Mouse (Mus musculus) limb, embryonic 10.5 days (tissue): ENCODE data around the gene Ubxn11. TPM values are rescaled to one million over a fixed set of nuclear protein-coding genes. Genes with fewer than 3 reads are reported as not detected.
A peak's percentile ranks its signal among the peaks of the same experiment; 100 is the strongest.

Experiments
- DNase-seq: peaks from one replicate; pipeline ENCODE4 v3.0.0-alpha.2; 2017; ENCODE audit warnings: low spot score
- H3K27ac ChIP-seq: fragments of 300-500 bp; sonication (generic); 2 replicates; pipeline ENCODE4 v1.5.1; 2016; ENCODE audit warnings: mild to moderate bottlenecking
- H3K27me3 ChIP-seq: fragments of 300-500 bp; sonication (generic); 2 replicates; pipeline ENCODE4 v1.6.1; 2016; ENCODE audit warnings: low read depth, mild to moderate bottlenecking; ENCODE audit not compliant: poor library complexity, severe bottlenecking
- H3K36me3 ChIP-seq: fragments of 300-500 bp; sonication (generic); 2 replicates; pipeline ENCODE4 v1.6.1; 2016; ENCODE audit warnings: mild to moderate bottlenecking, moderate library complexity
- H3K4me1 ChIP-seq: fragments of 300-500 bp; sonication (generic); 2 replicates; pipeline ENCODE4 v1.6.1; 2016
- H3K4me3 ChIP-seq: fragments of 300-500 bp; sonication (generic); 2 replicates; pipeline ENCODE4 v1.5.1; 2016; ENCODE audit warnings: mild to moderate bottlenecking, moderate library complexity
- H3K9me3 ChIP-seq: fragments of 300-500 bp; sonication (generic); replicated peaks from 2 replicates; pipeline ENCODE4 v1.6.1; 2016; ENCODE audit warnings: mild to moderate bottlenecking
- WGBS: fragments of 180-500 bp; shearing (Covaris S2); methylation state at CpG from one replicate; pipeline ENCODE4 v1.1.7; 2016; 5-methylcytosine and 5-hydroxymethylcytosine counted together
- polyA plus RNA-seq: library from polyadenylated mRNA; unstranded; fragments of >200 nt; fragmentation: Nextera tagmentation; extraction: Ambion mirVana; gene quantifications from 2 replicates; pipeline ENCODE4 v1.2.1, GENCODE M21; 2016

Ubxn11 gene
- 5.1 and 6.5 TPM in 2 replicates for polyA plus RNA-seq

GRCm38 (mm10) chr4:134101979-134102741, at the start of gene Ubxn11:
Gene Ubxn11 (plus strand): TSS chr4:134102570.
- H3K27ac ChIP-seq, result peak within 1 kb of the TSS; percentile 81
- no peaks in the 10 kb centered on the region for H3K9me3 ChIP-seq
- peak within 1 kb of the TSS; percentile 84 for H3K4me3 ChIP-seq
- no peaks in the 10 kb centered on the region for H3K27me3 ChIP-seq
- no peaks in the 10 kb centered on the region for H3K36me3 ChIP-seq
- H3K4me1 ChIP-seq, result peaks cover 27% of the 10 kb centered on the region
- DNase-seq, result peak; percentile 88
- 17% methylated on average over 34 of the region's 34 CpGs for WGBS

GRCm38 (mm10) chr4:134053538-134053937, 48.8 kb upstream of the Ubxn11 start, which contains the start of gene Zfp683:
Gene Zfp683 (plus strand): TSS chr4:134053838.
- no peak for DNase-seq
- Histone ChIP-seq H3K9me3 (no peaks in the 10 kb centered on the region), H3K4me3 (no peak within 1 kb of the TSS), H3K36me3 (no peaks in the 10 kb centered on the region), H3K4me1 (peaks cover 20% of the 10 kb centered on the region), H3K27me3 (peaks cover 3% of the 10 kb centered on the region), H3K27ac (no peak within 1 kb of the TSS)
- WGBS, result 95% methylated on average over 3 of the region's 3 CpGs

- H3K27me3 ChIP-seq, result peaks cover 45% of the 10 kb centered on the region
- H3K36me3 ChIP-seq, result no peaks in the 10 kb centered on the region
- peak overlapping the region; percentile 21 for H3K4me3 ChIP-seq
- 27% methylated on average over 14 of the region's 14 CpGs for WGBS
- peaks cover 29% of the 10 kb centered on the region for H3K4me1 ChIP-seq
- H3K9me3 ChIP-seq, result no peaks in the 10 kb centered on the region
- DNase-seq, result no peak
- no peak overlapping the region for H3K27ac ChIP-seq
These were observed 44.1 kb upstream of the Ubxn11 start for GRCm38 (mm10) chr4:134058166-134058715.

GRCm38 (mm10) chr4:134058908-134059307, 43.5 kb upstream of the Ubxn11 start:
- H3K27me3 ChIP-seq, result peaks cover 46% of the 10 kb centered on the region
- H3K27ac ChIP-seq, result no peak overlapping the region
- 83% methylated on average over 6 of the region's 6 CpGs for WGBS
- no peaks in the 10 kb centered on the region for H3K36me3 ChIP-seq
- H3K9me3 ChIP-seq, result no peaks in the 10 kb centered on the region
- peaks cover 29% of the 10 kb centered on the region for H3K4me1 ChIP-seq
- H3K4me3 ChIP-seq, result no peak overlapping the region
- no peak for DNase-seq

GRCm38 (mm10) chr4:134060135-134060865, 42.1 kb upstream of the Ubxn11 start, which contains the start of gene Crybg2:
Gene Crybg2 (plus strand): TSS chr4:134060815.
- peaks cover 31% of the 10 kb centered on the region for H3K4me1 ChIP-seq
- no peak for DNase-seq
- no peak within 1 kb of the TSS for H3K27ac ChIP-seq
- WGBS, result 38% methylated on average over 28 of the region's 28 CpGs
- no peak within 1 kb of the TSS; the same call in 1 of the 2 replicates for H3K4me3 ChIP-seq
- H3K36me3 ChIP-seq, result no peaks in the 10 kb centered on the region
- H3K9me3 ChIP-seq, result no peaks in the 10 kb centered on the region
- H3K27me3 ChIP-seq, result peaks cover 60% of the 10 kb centered on the region

GRCm38 (mm10) chr4:134061166-134061830, 41.1 kb upstream of the Ubxn11 start:
- Histone ChIP-seq H3K4me1 (peaks cover 36% of the 10 kb centered on the region), H3K27ac (no peak overlapping the region), H3K36me3 (no peaks in the 10 kb centered on the region), H3K27me3 (peaks cover 70% of the 10 kb centered on the region), H3K4me3 (no peak overlapping the region), H3K9me3 (no peaks in the 10 kb centered on the region)
- WGBS, result 57% methylated on average over 18 of the region's 18 CpGs
- no peak for DNase-seq

GRCm38 (mm10) chr4:134061944-134062446, 40.4 kb upstream of the Ubxn11 start:
- WGBS, result 39% methylated on average over 8 of the region's 8 CpGs
- no peak for DNase-seq
- no peaks in the 10 kb centered on the region for H3K36me3 ChIP-seq
- no peaks in the 10 kb centered on the region for H3K9me3 ChIP-seq
- H3K4me1 ChIP-seq, result peaks cover 36% of the 10 kb centered on the region
- H3K27me3 ChIP-seq, result peaks cover 77% of the 10 kb centered on the region
- H3K27ac ChIP-seq, result no peak overlapping the region
- H3K4me3 ChIP-seq, result no peak overlapping the region

- DNase-seq, result no peak
- no peak overlapping the region for H3K4me3 ChIP-seq
- peaks cover 83% of the 10 kb centered on the region for H3K27me3 ChIP-seq
- no peaks in the 10 kb centered on the region for H3K9me3 ChIP-seq
- WGBS, result 65% methylated on average over 8 of the region's 8 CpGs
- H3K27ac ChIP-seq, result no peak overlapping the region
- no peaks in the 10 kb centered on the region for H3K36me3 ChIP-seq
- peaks cover 36% of the 10 kb centered on the region for H3K4me1 ChIP-seq
These were observed 39.8 kb upstream of the Ubxn11 start for GRCm38 (mm10) chr4:134062561-134062960.

- no peaks in the 10 kb centered on the region for H3K36me3 ChIP-seq
- DNase-seq, result no peak
- WGBS, result 17% methylated on average over 23 of the region's 23 CpGs
- H3K27ac ChIP-seq, result no peak overlapping the region
- H3K27me3 ChIP-seq, result peaks cover 62% of the 10 kb centered on the region
- no peaks in the 10 kb centered on the region for H3K9me3 ChIP-seq
- H3K4me1 ChIP-seq, result peaks cover 19% of the 10 kb centered on the region
- peak overlapping the region; percentile 11; the same call in 1 of the 2 replicates for H3K4me3 ChIP-seq
These were observed 36.9 kb upstream of the Ubxn11 start for GRCm38 (mm10) chr4:134065431-134066004.

GRCm38 (mm10) chr4:134067383-134067782, 35.0 kb upstream of the Ubxn11 start:
- H3K4me3 ChIP-seq, result no peak overlapping the region
- H3K9me3 ChIP-seq, result no peaks in the 10 kb centered on the region
- no peaks in the 10 kb centered on the region for H3K36me3 ChIP-seq
- peaks cover 10% of the 10 kb centered on the region; the same call in 1 of the 2 replicates for H3K4me1 ChIP-seq
- H3K27ac ChIP-seq, result no peak overlapping the region
- no peak for DNase-seq
- H3K27me3 ChIP-seq, result peaks cover 44% of the 10 kb centered on the region
- WGBS, result 96% methylated on average over 8 of the region's 8 CpGs

- peaks cover 9% of the 10 kb centered on the region; the same call in 1 of the 2 replicates for H3K4me1 ChIP-seq
- H3K27me3 ChIP-seq, result peaks cover 38% of the 10 kb centered on the region
- no peak overlapping the region for H3K27ac ChIP-seq
- no peaks in the 10 kb centered on the region for H3K9me3 ChIP-seq
- WGBS, result 88% methylated on average over 7 of the region's 7 CpGs
- H3K36me3 ChIP-seq, result no peaks in the 10 kb centered on the region
- DNase-seq, result no peak
- no peak overlapping the region for H3K4me3 ChIP-seq
These were observed 34.4 kb upstream of the Ubxn11 start for GRCm38 (mm10) chr4:134067833-134068544.
